Mouse (Mus musculus): Measurements from ENCODE around the gene Olfr1333.
"Not testable (repeated sequence)": the region's sequence is repeated elsewhere in the genome, so short reads cannot be mapped to it uniquely, and the experiment has no call there.

The Olfr1333 gene

DNA sequence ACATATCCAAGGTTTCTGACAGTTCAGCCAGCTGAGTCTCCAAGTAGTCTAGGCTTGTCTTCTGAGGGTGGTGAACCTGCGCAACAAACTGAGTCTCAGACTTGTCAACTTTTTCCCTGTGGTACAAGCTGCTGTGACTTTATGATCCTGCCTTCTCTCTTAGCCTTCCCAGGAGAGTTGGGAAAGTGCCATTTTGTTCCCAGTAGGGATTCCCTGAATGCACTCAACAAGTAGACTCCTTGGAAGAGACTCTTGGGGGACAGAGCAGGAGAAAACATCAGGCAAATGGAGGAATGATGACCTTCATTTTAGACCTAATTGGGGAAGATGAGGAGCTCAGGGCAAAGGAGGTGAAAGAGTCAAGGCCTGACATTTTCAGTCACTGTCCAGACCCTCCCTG, at the start of gene Olfr1333:
TSS of gene Olfr1333 (minus strand) at position 101 of the 400 bp plus-strand sequence.
- DNase-seq (ENCODE audit: low spot score) = no peak

DNA sequence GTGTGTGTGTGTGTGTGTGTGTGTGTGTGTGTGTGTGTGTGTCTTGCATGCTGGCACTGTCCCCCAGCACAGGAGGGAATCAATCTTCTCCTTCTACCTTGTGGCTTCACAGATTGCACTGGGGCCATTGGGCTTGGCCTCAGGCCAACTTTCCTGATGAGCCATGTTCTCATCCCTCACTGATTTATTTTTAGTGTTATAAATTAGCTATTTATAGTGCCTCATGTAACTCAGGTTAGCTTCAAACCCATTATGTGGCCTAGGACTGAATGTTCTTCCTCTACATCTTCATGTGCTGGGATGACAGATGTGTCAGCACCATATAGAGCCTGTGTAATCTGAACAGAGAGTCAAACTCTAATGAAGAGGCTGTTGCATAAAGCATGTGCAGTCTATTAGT, 31.5 kb upstream of the Olfr1333 start:
- DNase-seq (ENCODE audit: low spot score) = no peak

DNA sequence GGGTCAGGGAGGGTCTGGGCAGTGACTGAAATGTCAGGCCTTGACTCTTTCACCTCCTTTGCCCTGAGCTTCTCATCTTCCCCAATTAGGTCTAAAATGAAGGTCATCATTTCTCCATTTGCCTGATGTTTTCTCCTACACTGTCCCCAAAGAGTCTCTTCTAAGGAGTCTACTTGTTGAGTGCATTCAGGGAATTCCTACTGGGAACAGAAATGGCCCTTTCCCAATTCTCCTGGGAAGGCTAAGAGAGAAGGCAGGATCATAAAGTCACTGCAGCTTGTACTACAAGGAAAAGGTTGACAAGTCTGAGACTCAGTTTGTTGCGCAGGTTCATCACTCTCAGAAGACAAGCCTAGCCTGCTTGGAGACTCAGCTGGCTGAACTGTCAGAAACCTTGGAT, 28.3 kb upstream of the Olfr1333 start, which contains the start of gene Olfr1331:
TSS of gene Olfr1331 (plus strand) at position 301 of the 400 bp plus-strand sequence.
- DNase-seq (ENCODE audit: low spot score) = no peak

DNA sequence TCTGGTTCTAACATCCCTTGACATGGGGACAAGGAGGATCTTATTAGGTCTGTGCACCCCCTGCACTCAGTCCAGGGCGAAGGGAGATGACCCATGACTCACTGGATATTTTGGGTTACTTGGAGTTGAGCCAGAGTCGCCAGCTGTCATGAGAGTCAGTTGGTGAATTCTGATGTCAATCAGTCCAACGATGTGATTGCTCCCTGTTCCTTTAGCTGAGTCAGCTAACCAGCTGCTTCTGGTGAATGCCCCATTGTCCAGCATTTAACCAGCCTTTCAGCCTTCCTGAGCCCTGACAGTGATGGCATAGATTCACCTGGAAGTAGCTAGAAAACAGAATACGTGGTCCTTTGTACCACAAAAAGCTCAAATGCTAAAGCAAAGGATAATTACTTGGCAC, 26.6 kb upstream of the Olfr1333 start:
- DNase-seq (ENCODE audit: low spot score) = no peak

DNA sequence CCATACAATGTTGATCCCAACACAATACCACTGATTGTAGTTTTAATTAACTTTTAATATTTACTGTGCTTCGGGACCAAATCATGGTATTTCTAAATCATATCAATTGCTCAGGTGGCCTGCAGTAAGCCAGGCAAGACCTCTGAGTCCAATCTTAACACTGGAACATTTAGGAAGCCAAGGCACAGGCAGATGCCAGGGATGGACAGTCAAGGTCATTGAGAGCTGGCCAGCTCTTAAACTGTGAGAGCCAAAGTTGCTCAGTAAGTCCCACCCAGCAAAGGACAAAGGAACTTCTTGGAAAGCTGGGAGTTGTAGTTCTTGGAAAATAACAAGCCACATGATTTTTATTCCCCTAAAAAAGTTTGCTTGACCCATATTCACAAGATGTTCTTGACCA, 25.7 kb upstream of the Olfr1333 start:
- DNase-seq (ENCODE audit: low spot score) = no peak

DNA sequence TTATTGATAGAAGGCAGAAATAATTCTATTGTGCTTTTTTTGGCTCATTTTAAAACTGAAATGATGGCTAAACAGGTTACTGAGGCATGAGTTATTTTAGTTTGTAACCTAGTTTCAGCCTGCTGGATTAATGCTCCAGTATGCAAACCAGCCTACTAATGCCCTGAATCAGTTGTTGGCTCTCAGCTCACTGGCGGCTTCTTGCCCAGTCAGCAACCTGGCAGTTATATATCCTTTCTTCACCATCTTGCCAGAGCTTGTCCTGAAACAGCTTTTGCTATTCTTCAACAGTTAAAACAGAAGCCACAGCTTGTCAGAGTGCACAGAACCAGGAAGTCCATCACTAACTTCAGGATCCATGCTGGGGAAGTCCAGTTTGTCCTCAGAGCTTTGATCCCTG, 17.2 kb downstream of the Olfr1333 start:
- no peak for DNase-seq (ENCODE audit: low spot score)

DNA sequence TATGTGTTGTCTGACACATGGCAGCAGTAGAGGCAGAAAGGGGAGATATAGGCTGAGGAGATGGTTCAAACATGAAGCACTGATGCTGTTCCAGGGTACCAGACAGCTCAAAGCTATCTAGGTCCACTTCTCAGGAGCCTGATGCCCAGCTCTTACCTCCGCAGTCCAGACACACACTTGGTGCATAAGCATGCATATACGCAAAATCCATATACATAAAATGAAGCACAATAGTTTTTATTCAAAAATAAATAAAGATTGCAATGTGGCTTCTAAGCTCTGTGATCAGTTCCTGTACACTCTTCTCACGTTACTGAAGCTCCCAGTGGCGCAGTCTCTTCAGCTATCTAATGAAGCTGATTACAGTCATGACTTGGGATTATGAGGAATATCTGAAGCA, 26.2 kb downstream of the Olfr1333 start, which contains the start of gene Olfr1335:
TSS of gene Olfr1335 (minus strand) at position 101 of the 400 bp plus-strand sequence.
- DNase-seq (ENCODE audit: low spot score) = no peak

DNA sequence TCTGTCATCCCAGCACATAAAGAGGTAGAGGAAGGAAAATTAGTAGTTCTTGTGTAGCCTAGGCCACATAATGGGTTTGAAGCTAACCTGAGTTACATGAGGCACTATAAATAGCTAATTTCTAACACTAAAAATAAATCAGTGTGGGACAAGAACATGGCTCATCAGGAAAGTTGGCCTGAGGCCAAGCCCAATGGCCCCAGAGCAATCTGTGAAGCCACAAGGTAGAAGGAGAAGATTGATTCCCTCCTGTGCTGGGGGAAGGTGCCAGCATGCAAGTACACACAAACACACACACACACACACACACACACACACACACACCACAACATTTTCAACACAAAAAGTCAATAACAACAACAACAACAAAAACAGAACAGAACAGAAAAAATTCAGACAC, 43.3 kb downstream of the Olfr1333 start:
- DNase-seq (ENCODE audit: low spot score) = not testable (repeated sequence)

DNA sequence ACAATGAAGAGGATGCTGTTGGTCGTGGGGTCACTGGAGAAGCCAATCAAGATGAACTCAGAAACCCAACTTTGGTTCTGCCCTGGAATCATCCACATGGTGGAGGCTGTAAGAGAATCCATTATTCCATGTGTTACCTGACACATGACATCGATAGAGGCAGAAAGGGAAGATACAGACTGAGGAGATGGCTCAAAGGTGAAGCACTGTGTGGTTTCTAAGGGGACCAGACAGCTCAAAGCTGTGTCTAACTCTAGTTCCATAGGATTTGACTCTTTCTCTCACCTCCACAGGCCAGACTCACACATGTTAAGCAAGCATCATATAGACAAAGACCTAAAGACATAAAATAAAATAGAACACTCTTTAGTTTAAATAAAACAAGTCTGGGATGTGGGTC, 53.6 kb downstream of the Olfr1333 start, which contains the start of gene Olfr1337:
TSS of gene Olfr1337 (minus strand) at position 101 of the 400 bp plus-strand sequence.
- DNase-seq (ENCODE audit: low spot score) = no peak
